Mouse (Mus musculus): ENCODE results near the gene Ttll10. TPM values are rescaled to one million over a fixed set of nuclear protein-coding genes. Genes with fewer than 3 reads are reported as not detected.

Ttll10 gene
- polyA plus RNA-seq, 1 experiment from 2014 or later, result not detected

- Histone ChIP-seq H3K9ac (peak overlapping the region; percentile 19; the same call in 1 of the 2 replicates), H3K27me3 (0 out of 2 replicates have a peak, but pooled peaks cover 2% of the 10 kb centered on the region), H3K4me3 (no peak overlapping the region), H3K9me3 (no peaks in the 10 kb centered on the region), H3K4me2 (no peak overlapping the region), H3K27ac (peak overlapping the region; percentile 18; the same call in 1 of the 2 replicates), H3K36me3 (no peaks in the 10 kb centered on the region), H3K4me1 (replicated peaks) (peaks cover 8% of the 10 kb centered on the region)
- ATAC-seq (ENCODE audit: low FRiP score), result no peak
- 7% methylated on average over 4 of the region's 4 CpGs for WGBS
These were observed 4.8 kb upstream of the Ttll10 start for GRCm38 (mm10) chr4:156063861-156064509.

- Histone ChIP-seq H3K36me3 (no peaks in the 10 kb centered on the region), H3K4me1 (replicated peaks) (peaks cover 8% of the 10 kb centered on the region), H3K9me3 (no peaks in the 10 kb centered on the region), H3K9ac (no peak overlapping the region), H3K27me3 (0 out of 2 replicates have a peak, but pooled peaks cover 6% of the 10 kb centered on the region), H3K4me2 (no peak overlapping the region), H3K27ac (no peak overlapping the region), H3K4me3 (no peak overlapping the region)
- 36% methylated on average over 10 of the region's 10 CpGs for WGBS
- no peak for ATAC-seq (ENCODE audit: low FRiP score)
These were observed 499 bp upstream of the Ttll10 start for GRCm38 (mm10) chr4:156059713-156060112.

GRCm38 (mm10) chr4:156058826-156059225, 388 bp downstream of the Ttll10 start:
- Histone ChIP-seq H3K27me3 (0 out of 2 replicates have a peak, but pooled peaks cover 6% of the 10 kb centered on the region), H3K27ac (no peak overlapping the region), H3K9ac (no peak overlapping the region), H3K36me3 (no peaks in the 10 kb centered on the region), H3K4me3 (no peak overlapping the region), H3K9me3 (no peaks in the 10 kb centered on the region), H3K4me2 (no peak overlapping the region), H3K4me1 (replicated peaks) (peaks cover 2% of the 10 kb centered on the region)
- no peak for ATAC-seq (ENCODE audit: low FRiP score)
- 74% methylated on average over 9 of the region's 9 CpGs for WGBS

- no peak for ATAC-seq (ENCODE audit: low FRiP score)
- H3K27me3 ChIP-seq, result 0 out of 2 replicates have a peak, but pooled peaks cover 6% of the 10 kb centered on the region
These were observed 1.5 kb downstream of the Ttll10 start for GRCm38 (mm10) chr4:156057702-156058101.

GRCm38 (mm10) chr4:156055173-156055572, 4.0 kb downstream of the Ttll10 start:
- Histone ChIP-seq H3K36me3 (no peaks in the 10 kb centered on the region), H3K9me3 (no peaks in the 10 kb centered on the region), H3K4me3 (no peak overlapping the region), H3K4me1 (replicated peaks) (no peaks in the 10 kb centered on the region), H3K9ac (no peak overlapping the region), H3K27ac (no peak overlapping the region), H3K4me2 (no peak overlapping the region), H3K27me3 (0 out of 2 replicates have a peak, but pooled peaks cover 6% of the 10 kb centered on the region)
- WGBS, result 91% methylated on average over 5 of the region's 5 CpGs
- no peak for ATAC-seq (ENCODE audit: low FRiP score)

More at GRCm38 (mm10) chr4:156057702-156058101, 1.5 kb downstream of the Ttll10 start:
- no peaks in the 10 kb centered on the region for H3K9me3 ChIP-seq
- WGBS, result 75% methylated on average over 10 of the region's 10 CpGs
- H3K4me1 ChIP-seq (replicated peaks), result no peaks in the 10 kb centered on the region
- H3K27ac ChIP-seq, result no peak overlapping the region
- H3K9ac ChIP-seq, result no peak overlapping the region
- H3K36me3 ChIP-seq, result no peaks in the 10 kb centered on the region
- no peak overlapping the region for H3K4me3 ChIP-seq
- H3K4me2 ChIP-seq, result no peak overlapping the region

GRCm38 (mm10) chr4:156054606-156055005, 4.6 kb downstream of the Ttll10 start:
- ATAC-seq (ENCODE audit: low FRiP score), result no peak
- Histone ChIP-seq H3K9me3 (no peaks in the 10 kb centered on the region), H3K36me3 (no peaks in the 10 kb centered on the region), H3K9ac (no peak overlapping the region), H3K4me3 (no peak overlapping the region), H3K27ac (no peak overlapping the region), H3K4me1 (replicated peaks) (no peaks in the 10 kb centered on the region), H3K27me3 (0 out of 2 replicates have a peak, but pooled peaks cover 6% of the 10 kb centered on the region), H3K4me2 (no peak overlapping the region)
- WGBS, result 96% methylated on average over 6 of the region's 6 CpGs

- ATAC-seq (ENCODE audit: low FRiP score), result no peak
These were observed 5.1 kb downstream of the Ttll10 start for GRCm38 (mm10) chr4:156054130-156054529.

GRCm38 (mm10) chr4:156053113-156053512, 6.1 kb downstream of the Ttll10 start:
- ATAC-seq (ENCODE audit: low FRiP score), result no peak
- no peaks in the 10 kb centered on the region for H3K4me1 ChIP-seq (replicated peaks)
- H3K27ac ChIP-seq, result no peak overlapping the region
- H3K4me3 ChIP-seq, result no peak overlapping the region
- 0 out of 2 replicates have a peak, but pooled peaks cover 2% of the 10 kb centered on the region for H3K27me3 ChIP-seq
- H3K4me2 ChIP-seq, result no peak overlapping the region
- H3K9me3 ChIP-seq, result no peaks in the 10 kb centered on the region
- no peaks in the 10 kb centered on the region for H3K36me3 ChIP-seq
- H3K9ac ChIP-seq, result no peak overlapping the region
- WGBS, result 86% methylated on average over 4 of the region's 4 CpGs

More at GRCm38 (mm10) chr4:156054130-156054529, 5.1 kb downstream of the Ttll10 start:
- H3K4me1 ChIP-seq (replicated peaks), result no peaks in the 10 kb centered on the region
- H3K4me3 ChIP-seq, result no peak overlapping the region
- 0 out of 2 replicates have a peak, but pooled peaks cover 6% of the 10 kb centered on the region for H3K27me3 ChIP-seq
- H3K9me3 ChIP-seq, result no peaks in the 10 kb centered on the region
- H3K27ac ChIP-seq, result no peak overlapping the region
- H3K9ac ChIP-seq, result no peak overlapping the region
- no peak overlapping the region for H3K4me2 ChIP-seq
- H3K36me3 ChIP-seq, result no peaks in the 10 kb centered on the region
- WGBS, result 91% methylated on average over 4 of the region's 4 CpGs

GRCm38 (mm10) chr4:156050391-156050980, 8.7 kb downstream of the Ttll10 start:
- Histone ChIP-seq H3K36me3 (no peaks in the 10 kb centered on the region), H3K4me2 (no peak overlapping the region), H3K9ac (no peak overlapping the region), H3K27ac (no peak overlapping the region), H3K4me1 (replicated peaks) (no peaks in the 10 kb centered on the region), H3K9me3 (no peaks in the 10 kb centered on the region), H3K27me3 (0 out of 2 replicates have a peak, but pooled peaks cover 2% of the 10 kb centered on the region), H3K4me3 (no peak overlapping the region)
- ATAC-seq (ENCODE audit: low FRiP score), result no peak
- WGBS, result 77% methylated on average over 6 of the region's 6 CpGs

- WGBS, result 84% methylated on average over 3 of the region's 3 CpGs
- no peaks in the 10 kb centered on the region for H3K4me1 ChIP-seq (replicated peaks)
These were observed 9.4 kb downstream of the Ttll10 start for GRCm38 (mm10) chr4:156049779-156050178.

GRCm38 (mm10) chr4:156044754-156045153, 14.5 kb downstream of the Ttll10 start:
- no peaks in the 10 kb centered on the region for H3K9me3 ChIP-seq
- H3K4me3 ChIP-seq, result no peak overlapping the region
- 74% methylated on average over 5 of the region's 5 CpGs for WGBS
- H3K4me1 ChIP-seq (replicated peaks), result no peaks in the 10 kb centered on the region
- H3K27ac ChIP-seq, result no peak overlapping the region
- no peak for ATAC-seq (ENCODE audit: low FRiP score)
- H3K27me3 ChIP-seq, result 0 out of 2 replicates have a peak, but pooled peaks cover 2% of the 10 kb centered on the region
- no peak overlapping the region for H3K4me2 ChIP-seq
- H3K9ac ChIP-seq, result no peak overlapping the region
- no peaks in the 10 kb centered on the region for H3K36me3 ChIP-seq

More at GRCm38 (mm10) chr4:156049779-156050178, 9.4 kb downstream of the Ttll10 start:
- H3K9ac ChIP-seq, result no peak overlapping the region
- H3K4me2 ChIP-seq, result no peak overlapping the region
- no peak overlapping the region for H3K4me3 ChIP-seq
- 0 out of 2 replicates have a peak, but pooled peaks cover under 1% of the 10 kb centered on the region for H3K27me3 ChIP-seq
- H3K36me3 ChIP-seq, result no peaks in the 10 kb centered on the region
- no peak for ATAC-seq (ENCODE audit: low FRiP score)
- H3K9me3 ChIP-seq, result no peaks in the 10 kb centered on the region
- H3K27ac ChIP-seq, result no peak overlapping the region

GRCm38 (mm10) chr4:156034901-156035300, 24.3 kb downstream of the Ttll10 start:
- peak overlapping the region; percentile 49; the same call in 1 of the 2 replicates for H3K9ac ChIP-seq
- no peak for ATAC-seq (ENCODE audit: low FRiP score)
- peaks cover 29% of the 10 kb centered on the region for H3K27me3 ChIP-seq
- H3K4me3 ChIP-seq, result peak overlapping the region; percentile 28
- H3K4me2 ChIP-seq, result peak overlapping the region; percentile 49
- no peaks in the 10 kb centered on the region for H3K9me3 ChIP-seq
- 3% methylated on average over 25 of the region's 25 CpGs for WGBS
- H3K36me3 ChIP-seq, result no peaks in the 10 kb centered on the region
- no peak overlapping the region for H3K27ac ChIP-seq
- H3K4me1 ChIP-seq (replicated peaks), result peaks cover 42% of the 10 kb centered on the region
